Mouse (Mus musculus) olfactory bulb, adult 2 months (tissue): ENCODE results near the gene Megf6. TPM values are rescaled to one million over a fixed set of nuclear protein-coding genes. Genes with fewer than 3 reads are reported as not detected.

Experiments used
- H3K27ac ChIP-seq: fragments of 200-500 bp; 2 replicates; pipeline ENCODE4 v1.5.1; 2012; ENCODE audit warnings: low read depth, low read length; ENCODE audit not compliant: insufficient read depth
- H3K4me1 ChIP-seq: fragments of 200-500 bp; 2 replicates; pipeline ENCODE4 v1.6.1; 2012; ENCODE audit warnings: low read length; ENCODE audit not compliant: control insufficient read depth, insufficient read depth
- H3K4me3 ChIP-seq: fragments of 200-500 bp; 2 replicates; pipeline ENCODE4 v1.5.1; 2012; ENCODE audit warnings: mild to moderate bottlenecking, low read depth, low read length, moderate library complexity; ENCODE audit not compliant: insufficient read depth
- CTCF ChIP-seq: fragments of 200-500 bp; IDR thresholded peaks from 2 replicates; pipeline ENCODE4 v1.5.1; 2012; ENCODE audit warnings: low read depth, mild to moderate bottlenecking, low read length, moderate library complexity; ENCODE audit not compliant: insufficient read depth
- POLR2A ChIP-seq: fragments of 200-500 bp; IDR thresholded peaks from 2 replicates; pipeline ENCODE4 v1.6.1; 2012; ENCODE audit warnings: mild to moderate bottlenecking, low read depth, low read length, moderate library complexity; ENCODE audit not compliant: insufficient read depth
- WGBS: fragments of 180-500 bp; shearing (Covaris S2); methylation state at CpG from one replicate; pipeline ENCODE4 v1.1.7; 2018; 5-methylcytosine and 5-hydroxymethylcytosine counted together
- polyA plus RNA-seq: library from polyadenylated mRNA; stranded (reverse); fragments of >200 nt; gene quantifications from 2 replicates; pipeline ENCODE4 v1.2.4, GENCODE M21; 2012; ENCODE audit warnings: low replicate concordance; ENCODE audit not compliant: missing spikeins, insufficient read depth, insufficient read length

The Megf6 gene
- polyA plus RNA-seq, 1 experiment = not detected

DNA sequence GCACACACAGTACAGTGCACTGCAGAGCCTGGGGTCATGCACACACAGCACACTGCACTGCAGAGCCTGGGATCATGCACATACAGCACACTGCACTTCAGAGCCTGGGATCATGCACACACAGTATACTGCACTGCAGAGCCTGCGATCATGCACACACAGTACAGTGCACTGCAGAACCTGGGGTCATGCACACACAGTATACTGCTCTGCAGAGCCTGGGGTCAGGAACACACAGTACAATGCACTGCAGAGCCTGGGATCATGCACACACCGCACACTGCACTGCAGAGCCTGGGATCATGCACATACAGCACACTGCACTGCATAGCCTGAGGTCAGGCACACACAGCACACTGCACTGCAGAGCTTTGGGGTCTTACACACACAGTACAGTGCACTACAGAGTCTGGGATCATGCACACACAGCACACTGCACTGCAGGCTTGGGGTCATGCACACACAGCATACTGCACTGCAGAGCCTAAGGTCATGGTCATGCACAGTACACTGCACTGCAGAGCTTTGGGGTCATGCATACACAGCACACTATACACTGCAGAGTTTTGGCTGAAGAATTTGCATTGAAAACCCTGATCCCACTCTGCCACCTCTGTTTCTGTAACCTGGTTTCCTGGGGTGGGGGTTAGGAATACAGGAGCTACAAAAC is 141.7 kb downstream of the Megf6 start:
- H3K27ac ChIP-seq = peak overlapping the region; percentile 75
- 95% methylated on average over 2 of the region's 2 CpGs for WGBS
- TF ChIP-seq CTCF = no peak
- TF ChIP-seq POLR2A = no peak
- H3K4me3 ChIP-seq = no peak overlapping the region
- no peaks in the 10 kb centered on the region for H3K4me1 ChIP-seq

DNA sequence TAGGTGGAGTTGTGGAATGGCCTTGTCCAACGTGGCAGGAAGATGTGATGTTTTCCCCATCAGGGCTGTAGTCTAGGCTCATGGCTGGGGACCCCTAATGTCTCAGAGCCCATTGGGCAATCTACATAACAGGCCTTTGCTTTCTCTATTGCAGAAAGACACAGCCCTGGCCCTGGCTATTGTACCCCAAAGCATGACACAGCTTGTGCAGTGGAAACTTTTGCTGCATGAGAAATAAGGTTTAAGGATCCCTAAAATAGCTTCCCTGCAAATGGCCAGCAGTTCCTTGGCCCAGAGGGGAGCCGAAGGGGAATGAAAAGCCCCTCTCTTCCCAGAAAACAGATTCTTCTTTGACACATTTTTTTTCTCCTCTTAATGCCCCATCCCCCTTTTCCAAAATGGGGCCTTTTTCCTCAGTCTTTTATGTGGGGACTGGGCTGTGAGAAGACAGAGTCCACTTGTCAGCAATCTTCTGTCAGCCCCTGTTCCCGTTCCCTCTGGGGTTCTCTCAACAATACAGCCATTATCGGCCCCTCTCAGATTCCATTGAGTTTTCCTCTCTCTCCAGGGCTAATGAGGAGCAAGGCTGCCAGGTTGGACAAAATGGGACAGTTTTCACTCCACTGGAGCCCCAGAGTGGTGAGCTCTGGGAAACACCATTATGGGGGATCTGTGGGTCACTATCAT is 142.5 kb downstream of the Megf6 start:
- peak overlapping the region; percentile 75 for H3K27ac ChIP-seq
- no peak overlapping the region for H3K4me3 ChIP-seq
- H3K4me1 ChIP-seq = no peaks in the 10 kb centered on the region
- no peak for TF ChIP-seq CTCF
- TF ChIP-seq POLR2A = no peak
- 44% methylated on average over 4 of the region's 4 CpGs for WGBS

DNA sequence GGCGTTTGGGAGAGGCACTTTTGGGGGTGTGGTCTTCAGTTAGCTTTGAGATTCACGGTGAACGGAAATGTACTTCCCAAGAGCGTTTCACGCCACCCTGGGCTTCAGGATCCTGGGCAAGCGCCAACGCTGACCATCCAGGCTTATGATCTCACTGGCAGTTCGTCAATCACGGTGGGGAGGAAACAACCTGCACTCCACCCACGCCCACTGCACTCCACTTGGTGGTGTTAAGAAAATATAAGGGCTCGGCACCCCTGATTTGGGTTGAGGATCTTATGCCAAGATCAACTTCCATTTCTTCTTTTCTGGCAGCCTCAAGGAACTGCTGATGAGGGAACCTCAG is 143.1 kb downstream of the Megf6 start:
- no peak for TF ChIP-seq CTCF
- TF ChIP-seq POLR2A = no peak
- 31% methylated on average over 11 of the region's 11 CpGs for WGBS
- Histone ChIP-seq H3K27ac (peak overlapping the region; percentile 43), H3K4me1 (no peaks in the 10 kb centered on the region), H3K4me3 (no peak overlapping the region)

Other genes with a start within 250 kb of the Megf6 start
- gene A430005L14Rik, start 213.5 kb upstream of the Megf6 start, polyA plus RNA-seq = not detected in 2 replicates
- not detected in 2 replicates for gene Dffb, start 195.6 kb upstream of the Megf6 start, polyA plus RNA-seq
- gene Cep104, start 195.5 kb upstream of the Megf6 start, polyA plus RNA-seq = not detected in 2 replicates
- gene Lrrc47, start 159.0 kb upstream of the Megf6 start, polyA plus RNA-seq = not detected in 2 replicates
- gene Smim1, start 144.5 kb upstream of the Megf6 start, polyA plus RNA-seq = not detected in 2 replicates
- not detected in 2 replicates for gene Ccdc27, start 128.1 kb upstream of the Megf6 start, polyA plus RNA-seq
- gene Trp73, start 30.5 kb upstream of the Megf6 start, polyA plus RNA-seq = not detected in 2 replicates
- gene Wrap73, start 28.4 kb upstream of the Megf6 start, polyA plus RNA-seq = not detected in 2 replicates
- not detected in 2 replicates for gene Tprgl, start 10.1 kb upstream of the Megf6 start, polyA plus RNA-seq
- not detected in 2 replicates for gene Arhgef16, start 130.9 kb downstream of the Megf6 start, polyA plus RNA-seq
- gene B230104I21Rik, start 165.4 kb downstream of the Megf6 start, polyA plus RNA-seq = not detected in 2 replicates